Mouse (Mus musculus): ENCODE results near the gene Mad1l1. TPM values are rescaled to one million over a fixed set of nuclear protein-coding genes. Genes with fewer than 3 reads are reported as not detected.

The Mad1l1 gene
- polyA plus RNA-seq, 1 experiment from 2014 or later: 34.7 TPM

GRCm38 (mm10) chr5:140157886-140158627 is 163.3 kb downstream of the Mad1l1 start:
- Histone ChIP-seq H3K4me3 (replicated peaks) (no peak overlapping the region), H3K4me1 (replicated peaks) (no peaks in the 10 kb centered on the region), H3K9me3 (no peaks in the 10 kb centered on the region), H3K27me3 (replicated peaks) (no peaks in the 10 kb centered on the region), H3K4me2 (replicated peaks) (no peak overlapping the region), H3K36me3 (no peaks in the 10 kb centered on the region), H3K9ac (no peak overlapping the region), H3K27ac (no peak overlapping the region)
- ATAC-seq: no peak
- 85% methylated on average over 1 of the region's 1 CpGs for WGBS

DNA sequence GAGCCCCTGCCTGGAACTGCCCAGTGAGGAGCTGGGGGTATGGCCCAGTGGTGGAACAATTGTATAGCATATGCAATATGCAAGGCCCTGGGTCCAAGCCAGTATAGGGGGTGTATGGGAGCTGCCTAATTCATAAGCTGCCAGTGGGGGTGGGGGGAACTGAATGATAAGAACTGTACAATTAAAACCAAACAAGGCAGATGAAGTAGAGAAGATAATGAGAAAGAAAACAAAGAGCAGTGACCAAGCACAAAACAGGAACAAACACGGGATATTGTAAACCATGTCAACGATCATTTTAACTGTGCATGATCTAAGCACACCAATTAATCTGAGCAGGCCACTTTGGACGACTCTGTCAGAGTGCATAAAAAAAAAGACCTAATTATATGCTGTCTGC is 167.2 kb downstream of the Mad1l1 start:
- WGBS: 75% methylated on average over 3 of the region's 3 CpGs
- Histone ChIP-seq H3K27ac (no peak overlapping the region), H3K4me1 (replicated peaks) (no peaks in the 10 kb centered on the region), H3K36me3 (no peaks in the 10 kb centered on the region), H3K27me3 (replicated peaks) (no peaks in the 10 kb centered on the region), H3K4me2 (replicated peaks) (no peak overlapping the region), H3K9me3 (no peaks in the 10 kb centered on the region), H3K4me3 (replicated peaks) (no peak overlapping the region), H3K9ac (no peak overlapping the region)
- ATAC-seq: no peak

GRCm38 (mm10) chr5:140151871-140152270 is 169.5 kb downstream of the Mad1l1 start:
- Histone ChIP-seq H3K4me1 (replicated peaks) (no peaks in the 10 kb centered on the region), H3K9ac (no peak overlapping the region), H3K27ac (no peak overlapping the region), H3K4me2 (replicated peaks) (no peak overlapping the region), H3K4me3 (replicated peaks) (no peak overlapping the region), H3K9me3 (no peaks in the 10 kb centered on the region), H3K36me3 (no peaks in the 10 kb centered on the region), H3K27me3 (replicated peaks) (no peaks in the 10 kb centered on the region)
- 67% methylated on average over 2 of the region's 2 CpGs for WGBS
- ATAC-seq: no peak

- Histone ChIP-seq H3K4me1 (replicated peaks) (no peaks in the 10 kb centered on the region), H3K4me3 (replicated peaks) (no peak overlapping the region), H3K27me3 (replicated peaks) (no peaks in the 10 kb centered on the region), H3K9me3 (no peaks in the 10 kb centered on the region), H3K4me2 (replicated peaks) (no peak overlapping the region), H3K27ac (no peak overlapping the region), H3K36me3 (no peaks in the 10 kb centered on the region), H3K9ac (no peak overlapping the region)
- 75% methylated on average over 2 of the region's 2 CpGs for WGBS
- no peak for ATAC-seq
Measured at GRCm38 (mm10) chr5:140151180-140151579, 170.2 kb downstream of the Mad1l1 start.

DNA sequence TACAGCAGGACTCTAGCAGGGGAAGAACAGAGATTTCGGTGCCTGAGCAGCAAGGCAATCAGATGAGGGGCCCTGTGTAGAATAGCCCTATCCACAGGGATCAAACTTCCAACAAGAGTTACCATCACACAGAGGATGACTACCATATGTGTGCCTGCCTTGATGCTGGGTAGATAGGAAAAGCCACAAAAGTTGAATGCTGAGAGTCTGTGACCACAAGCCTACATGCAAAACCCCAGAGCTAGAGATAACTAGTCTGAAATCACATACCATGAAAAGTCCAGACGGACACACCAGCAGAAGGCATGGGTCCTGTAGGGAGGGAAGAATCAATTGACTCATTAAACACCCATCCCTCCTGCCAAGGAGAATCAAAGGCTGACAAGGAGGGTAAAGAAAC is 170.7 kb downstream of the Mad1l1 start:
- WGBS: 96% methylated on average over 2 of the region's 2 CpGs
- ATAC-seq: no peak
- no peak overlapping the region for H3K4me3 ChIP-seq (replicated peaks)
- no peaks in the 10 kb centered on the region for H3K36me3 ChIP-seq
- no peak overlapping the region for H3K9ac ChIP-seq
- H3K4me1 ChIP-seq (replicated peaks): no peaks in the 10 kb centered on the region
- no peaks in the 10 kb centered on the region for H3K9me3 ChIP-seq
- H3K27ac ChIP-seq: no peak overlapping the region
- H3K27me3 ChIP-seq (replicated peaks): no peaks in the 10 kb centered on the region
- H3K4me2 ChIP-seq (replicated peaks): no peak overlapping the region

- Histone ChIP-seq H3K9ac (no peak overlapping the region), H3K27me3 (replicated peaks) (no peaks in the 10 kb centered on the region), H3K4me3 (replicated peaks) (no peak overlapping the region), H3K36me3 (no peaks in the 10 kb centered on the region), H3K4me2 (replicated peaks) (no peak overlapping the region), H3K4me1 (replicated peaks) (no peaks in the 10 kb centered on the region), H3K27ac (no peak overlapping the region), H3K9me3 (no peaks in the 10 kb centered on the region)
- WGBS: 86% methylated on average over 5 of the region's 5 CpGs
- no peak for ATAC-seq
Measured at GRCm38 (mm10) chr5:140150136-140150535, 171.2 kb downstream of the Mad1l1 start.

DNA sequence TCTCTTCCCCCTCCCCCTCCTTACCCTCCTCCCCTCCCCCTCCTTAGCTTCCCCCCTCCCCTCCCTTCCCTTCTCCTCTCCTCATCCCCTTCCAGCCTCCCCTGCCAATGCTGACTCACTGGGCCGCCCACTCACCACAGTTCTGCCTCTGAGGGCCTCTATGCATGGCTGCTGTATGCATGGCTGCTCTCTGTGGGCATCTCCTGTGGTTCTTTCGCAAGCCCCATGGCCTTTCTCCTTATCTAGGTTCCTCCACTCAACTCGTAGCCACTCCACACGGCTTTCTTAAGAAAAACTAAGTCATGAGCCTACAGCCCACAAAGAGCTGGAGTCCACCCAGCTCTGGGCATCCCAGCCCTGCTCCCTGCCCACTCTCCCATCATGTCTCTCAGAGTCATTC is 172.1 kb downstream of the Mad1l1 start:
- 86% methylated on average over 4 of the region's 4 CpGs for WGBS
- Histone ChIP-seq H3K9me3 (no peaks in the 10 kb centered on the region), H3K4me1 (replicated peaks) (no peaks in the 10 kb centered on the region), H3K4me3 (replicated peaks) (no peak overlapping the region), H3K27ac (no peak overlapping the region), H3K4me2 (replicated peaks) (no peak overlapping the region), H3K36me3 (no peaks in the 10 kb centered on the region), H3K27me3 (replicated peaks) (no peaks in the 10 kb centered on the region), H3K9ac (no peak overlapping the region)
- ATAC-seq: no peak

DNA sequence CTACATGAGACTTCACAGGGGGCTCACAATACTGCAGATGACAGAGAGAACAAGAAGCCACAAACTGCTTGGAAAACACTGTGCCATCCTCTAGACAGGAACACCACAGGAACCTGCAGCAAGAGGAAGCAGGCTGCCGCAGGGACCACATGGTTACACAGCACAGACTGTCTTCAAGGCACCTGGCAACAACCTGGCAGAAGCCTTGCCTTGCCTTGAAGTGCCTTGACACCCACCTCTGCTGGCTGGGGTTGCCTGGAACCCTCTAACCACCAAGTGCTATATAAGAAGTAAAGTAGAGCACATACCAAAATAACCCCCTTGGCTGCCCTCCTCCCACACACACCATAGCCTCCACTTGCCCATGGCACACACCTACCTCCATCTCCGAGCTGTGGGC is 177.8 kb downstream of the Mad1l1 start:
- Histone ChIP-seq H3K4me2 (replicated peaks) (no peak overlapping the region), H3K9me3 (no peaks in the 10 kb centered on the region), H3K4me1 (replicated peaks) (no peaks in the 10 kb centered on the region), H3K27me3 (replicated peaks) (no peaks in the 10 kb centered on the region), H3K9ac (no peak overlapping the region), H3K4me3 (replicated peaks) (no peak overlapping the region), H3K27ac (no peak overlapping the region), H3K36me3 (no peaks in the 10 kb centered on the region)
- no peak for ATAC-seq
- WGBS: 94% methylated on average over 2 of the region's 2 CpGs

GRCm38 (mm10) chr5:140141336-140141735 is 180.0 kb downstream of the Mad1l1 start:
- Histone ChIP-seq H3K9ac (no peak overlapping the region), H3K4me1 (replicated peaks) (no peaks in the 10 kb centered on the region), H3K27ac (no peak overlapping the region), H3K4me3 (replicated peaks) (no peak overlapping the region), H3K36me3 (no peaks in the 10 kb centered on the region), H3K9me3 (no peaks in the 10 kb centered on the region), H3K27me3 (replicated peaks) (no peaks in the 10 kb centered on the region), H3K4me2 (replicated peaks) (no peak overlapping the region)
- WGBS: 83% methylated on average over 4 of the region's 4 CpGs
- no peak for ATAC-seq

DNA sequence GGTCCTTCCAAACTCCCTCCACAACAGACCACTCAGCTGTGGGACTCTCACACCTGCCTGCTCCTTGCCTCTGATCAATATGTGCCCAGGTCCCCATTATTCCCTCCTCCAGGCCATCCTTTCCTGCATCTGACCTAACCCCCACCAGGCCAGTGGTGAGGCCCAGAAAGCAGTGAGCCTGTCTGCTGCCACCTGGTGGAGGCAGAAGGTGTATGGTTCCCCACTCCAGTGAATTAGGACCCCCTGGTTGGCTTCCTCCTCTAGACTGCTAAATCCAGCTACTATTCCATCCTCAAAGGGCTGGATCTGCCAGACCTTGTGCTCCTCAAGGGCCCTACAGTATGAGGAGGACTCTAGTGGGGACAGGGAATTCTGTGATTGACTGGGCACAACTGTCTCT is 181.1 kb downstream of the Mad1l1 start:
- Histone ChIP-seq H3K9me3 (no peaks in the 10 kb centered on the region), H3K4me2 (replicated peaks) (no peak overlapping the region), H3K36me3 (no peaks in the 10 kb centered on the region), H3K27me3 (replicated peaks) (no peaks in the 10 kb centered on the region), H3K9ac (no peak overlapping the region), H3K4me3 (replicated peaks) (no peak overlapping the region), H3K4me1 (replicated peaks) (no peaks in the 10 kb centered on the region), H3K27ac (no peak overlapping the region)
- ATAC-seq: 0 out of 2 replicates have a peak, but pooled peaks have one; percentile 25

- Histone ChIP-seq H3K4me1 (replicated peaks) (no peaks in the 10 kb centered on the region), H3K9me3 (no peaks in the 10 kb centered on the region), H3K27ac (no peak overlapping the region), H3K4me2 (replicated peaks) (no peak overlapping the region), H3K9ac (no peak overlapping the region), H3K4me3 (replicated peaks) (no peak overlapping the region), H3K36me3 (no peaks in the 10 kb centered on the region), H3K27me3 (replicated peaks) (no peaks in the 10 kb centered on the region)
- 85% methylated on average over 8 of the region's 8 CpGs for WGBS
- no peak for ATAC-seq
Measured at GRCm38 (mm10) chr5:140135734-140136625, 185.4 kb downstream of the Mad1l1 start.

GRCm38 (mm10) chr5:140134021-140134420 is 187.3 kb downstream of the Mad1l1 start:
- Histone ChIP-seq H3K9ac (no peak overlapping the region), H3K36me3 (no peaks in the 10 kb centered on the region), H3K4me3 (replicated peaks) (no peak overlapping the region), H3K27ac (no peak overlapping the region), H3K9me3 (no peaks in the 10 kb centered on the region), H3K27me3 (replicated peaks) (no peaks in the 10 kb centered on the region), H3K4me2 (replicated peaks) (no peak overlapping the region), H3K4me1 (replicated peaks) (no peaks in the 10 kb centered on the region)
- ATAC-seq: no peak
- WGBS: 77% methylated on average over 7 of the region's 7 CpGs
